Mouse (Mus musculus) urinary bladder, postnatal 4 days (tissue): ENCODE results near the gene Plrg1.

ENCODE experiments used
- DNase-seq, 2 experiments: peaks; one replicate each; pipeline ENCODE4 v3.0.0; 2021 to 2022; ENCODE audit warnings: low spot score in 2 of 2

Gene Plrg1

DNA sequence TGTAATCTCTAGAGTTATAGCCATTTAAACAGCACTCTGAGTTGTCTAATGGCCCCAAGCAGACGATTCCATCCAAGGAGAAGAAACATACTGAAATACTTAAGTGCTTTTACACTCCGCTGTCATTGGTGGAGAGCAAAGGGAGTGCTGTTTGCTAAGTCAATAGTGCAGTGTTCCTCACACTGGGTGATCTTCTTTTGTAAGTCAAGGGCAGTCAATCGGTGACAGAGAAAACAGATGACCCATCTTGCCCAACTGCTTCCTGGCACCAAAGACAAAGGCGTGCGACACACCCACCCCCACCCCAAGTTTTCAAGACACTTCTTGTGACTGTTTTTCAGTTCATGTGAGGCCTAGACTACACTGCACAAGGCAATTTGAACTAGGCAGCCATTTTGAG, 3.2 kb upstream of the Plrg1 start:
- DNase-seq = no peak

- no peak for DNase-seq
Measured at GRCm38 (mm10) chr3:83053126-83053525, 2.2 kb upstream of the Plrg1 start.

GRCm38 (mm10) chr3:83053758-83054157, 1.6 kb upstream of the Plrg1 start:
- DNase-seq = no peak

DNA sequence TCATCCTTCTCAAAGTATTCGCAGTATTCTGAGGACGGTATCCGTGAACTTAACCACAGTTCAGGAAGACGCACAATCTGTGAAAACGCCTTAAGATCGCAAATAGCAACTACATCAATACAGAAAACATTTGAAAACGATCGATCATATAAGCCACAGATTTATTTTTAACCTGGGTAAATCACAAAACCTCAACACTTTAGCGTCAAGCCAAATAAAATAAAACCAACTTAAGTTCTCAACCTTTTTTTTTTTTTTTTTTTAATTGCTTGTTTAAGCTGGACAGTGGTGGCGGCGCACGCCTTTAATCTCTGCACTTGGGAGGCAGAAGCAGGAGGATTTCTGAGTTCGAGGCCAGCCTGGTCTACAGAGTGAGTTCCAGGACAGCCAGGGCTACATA, 563 bp upstream of the Plrg1 start:
- DNase-seq = no peak

DNA sequence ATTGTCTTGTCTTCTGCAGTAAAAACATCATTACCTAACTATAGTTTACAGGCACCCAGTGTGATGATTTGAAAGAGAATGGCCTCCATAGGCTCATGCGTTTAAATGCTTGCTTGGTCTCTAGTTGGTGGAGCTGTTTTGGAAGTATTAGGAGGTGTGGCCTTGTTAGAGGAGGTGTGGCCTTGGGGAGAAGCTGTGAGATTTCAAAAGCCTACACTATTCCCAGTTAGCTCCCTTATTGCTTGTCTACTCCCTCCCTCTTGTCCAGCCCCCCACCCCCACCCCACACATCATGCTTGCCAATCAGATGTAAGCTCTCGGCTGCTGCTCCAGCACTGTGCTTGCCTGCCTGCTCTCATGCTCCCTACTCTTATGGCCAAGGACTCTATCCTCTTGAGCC, 1.7 kb downstream of the Plrg1 start:
- no peak for DNase-seq

- DNase-seq = peak in 1 of 2 experiments; percentile 26
Measured at GRCm38 (mm10) chr3:83067920-83068319, 12.6 kb downstream of the Plrg1 start.

DNA sequence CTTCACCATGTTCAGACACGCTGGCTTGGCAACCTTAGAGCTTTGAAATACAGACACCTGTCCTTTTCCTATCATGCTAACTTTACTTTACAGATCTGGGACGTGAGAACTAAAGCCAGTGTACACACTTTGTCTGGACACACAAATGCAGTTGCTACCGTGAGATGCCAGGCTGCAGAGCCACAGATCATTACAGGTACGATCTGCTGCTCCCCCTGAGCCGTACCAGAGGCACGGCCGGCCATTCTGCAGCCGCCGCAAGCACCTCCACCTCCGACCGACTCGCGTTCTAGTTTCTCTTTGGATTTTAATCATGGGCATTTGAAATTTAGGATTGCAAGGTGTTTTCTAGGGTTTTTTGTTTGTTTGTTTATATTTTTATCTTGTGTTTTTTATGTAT, 13.5 kb downstream of the Plrg1 start:
- peak in 1 of 2 experiments; percentile 52 for DNase-seq

- no peak for DNase-seq
Measured at GRCm38 (mm10) chr3:83070231-83070630, 14.9 kb downstream of the Plrg1 start.

DNA sequence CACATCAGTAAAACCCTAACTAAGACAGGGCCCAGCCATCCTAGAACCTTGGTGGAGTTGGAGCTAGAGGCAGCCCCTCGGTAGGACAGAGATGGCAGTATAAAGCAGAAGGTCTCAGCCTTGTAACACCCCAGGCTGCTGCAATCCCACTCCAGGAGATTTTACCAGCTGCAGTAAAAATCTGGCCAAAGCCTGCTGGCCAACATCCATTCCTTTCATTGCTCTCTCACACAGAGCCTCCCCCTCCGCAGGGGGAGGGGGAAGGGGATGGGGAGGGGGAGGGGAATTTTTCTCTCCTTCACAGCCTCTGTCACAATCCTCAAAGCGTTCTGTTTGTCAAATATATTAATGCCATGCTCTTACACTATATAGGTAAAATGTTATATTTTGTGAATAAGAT, 21.2 kb downstream of the Plrg1 start:
- DNase-seq = peak in 1 of 2 experiments; percentile 56

DNA sequence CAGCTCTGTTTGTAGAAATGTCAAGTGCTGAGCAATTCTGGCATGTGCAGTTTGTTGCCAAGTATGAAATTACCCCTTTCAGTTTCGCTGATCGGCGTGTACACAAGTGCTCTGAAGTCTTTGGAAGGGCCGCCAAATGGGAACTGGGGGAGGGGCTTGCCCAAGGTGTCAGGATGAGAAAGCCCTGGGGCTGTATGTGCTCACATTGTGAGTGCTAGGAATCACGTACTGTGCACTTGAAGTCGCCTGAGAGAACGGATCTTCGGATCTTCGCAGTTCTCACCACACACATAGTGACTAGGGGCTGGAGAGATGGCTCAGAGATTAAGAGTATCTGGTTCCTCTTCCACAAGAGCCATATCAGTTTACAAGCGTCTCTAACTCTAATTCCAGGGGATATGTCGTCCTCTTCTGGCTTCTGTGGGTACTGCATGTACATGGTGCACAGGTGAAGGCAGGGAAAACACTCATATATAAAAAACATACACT, 25.3 kb downstream of the Plrg1 start:
- peak in 1 of 2 experiments; percentile 63 for DNase-seq

- no peak for DNase-seq
Measured at GRCm38 (mm10) chr3:83097586-83097985, 42.3 kb downstream of the Plrg1 start.

DNA sequence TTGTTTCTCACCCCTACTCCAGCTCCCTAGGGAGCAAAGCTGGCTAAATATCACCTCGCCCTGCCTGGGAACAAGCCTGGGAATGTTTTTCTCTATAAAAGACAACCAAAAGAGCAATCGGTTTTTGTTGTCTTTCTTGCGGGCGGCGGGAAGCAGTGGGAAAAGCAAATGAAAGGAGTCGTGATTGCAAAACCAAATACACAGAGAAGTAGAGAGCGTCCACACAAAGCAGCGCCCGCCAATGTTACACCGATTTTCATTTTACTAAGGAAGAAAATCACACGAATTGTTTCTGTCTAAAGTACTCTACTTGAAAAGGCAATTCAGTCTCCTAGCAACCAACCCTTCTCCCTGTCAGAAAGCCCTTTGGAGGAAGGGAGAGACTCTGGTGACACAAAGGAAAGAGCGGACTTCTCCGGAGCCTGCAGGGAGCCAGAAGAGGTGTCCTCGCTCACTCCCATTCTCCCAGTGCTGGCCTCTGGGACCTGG, 43.3 kb downstream of the Plrg1 start:
- no peak for DNase-seq

GRCm38 (mm10) chr3:83099139-83099538, 43.8 kb downstream of the Plrg1 start:
- no peak for DNase-seq

DNA sequence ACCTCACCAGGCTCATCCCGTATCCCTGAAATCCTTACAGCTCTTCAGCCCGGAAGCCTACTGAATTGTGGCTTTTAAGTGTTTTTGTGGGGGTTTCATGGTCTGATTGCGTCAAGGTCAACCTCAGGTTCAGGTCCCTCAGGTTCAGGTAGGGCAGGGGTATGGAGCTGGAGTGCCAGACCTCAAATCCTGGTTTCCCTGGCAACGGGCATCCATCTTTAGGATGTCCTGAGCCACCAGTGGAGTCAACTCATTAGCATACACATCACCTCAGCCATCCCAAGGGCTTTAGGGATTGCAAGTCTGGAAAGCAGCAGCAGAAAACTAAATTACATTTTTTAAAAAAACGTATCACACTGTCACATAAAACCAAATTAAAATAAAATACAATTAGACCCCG, 44.3 kb downstream of the Plrg1 start:
- DNase-seq = no peak

DNA sequence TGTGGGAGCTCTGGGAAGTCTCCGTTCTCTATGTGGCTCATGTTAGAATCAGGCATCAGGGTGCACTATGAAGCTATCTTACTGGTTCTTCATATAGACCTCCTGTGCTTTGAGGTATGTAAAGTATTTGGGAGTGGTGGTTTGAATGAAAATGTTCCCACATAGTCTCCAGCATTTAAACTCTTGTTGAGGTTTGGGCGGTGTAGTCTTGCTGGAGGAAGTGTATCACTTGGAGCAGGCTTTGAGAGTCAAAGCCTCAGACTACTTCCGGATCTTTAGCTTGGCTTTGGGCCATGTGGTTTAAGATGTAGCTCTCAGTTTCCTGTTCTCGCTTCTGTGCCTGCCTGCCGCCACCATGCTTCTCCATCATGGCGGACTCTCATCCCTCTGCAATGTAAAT, 47.0 kb downstream of the Plrg1 start:
- DNase-seq = no peak

- no peak for DNase-seq
Measured at GRCm38 (mm10) chr3:83110163-83110562, 54.8 kb downstream of the Plrg1 start.

GRCm38 (mm10) chr3:83111485-83112261, 56.4 kb downstream of the Plrg1 start:
- no peak for DNase-seq

DNA sequence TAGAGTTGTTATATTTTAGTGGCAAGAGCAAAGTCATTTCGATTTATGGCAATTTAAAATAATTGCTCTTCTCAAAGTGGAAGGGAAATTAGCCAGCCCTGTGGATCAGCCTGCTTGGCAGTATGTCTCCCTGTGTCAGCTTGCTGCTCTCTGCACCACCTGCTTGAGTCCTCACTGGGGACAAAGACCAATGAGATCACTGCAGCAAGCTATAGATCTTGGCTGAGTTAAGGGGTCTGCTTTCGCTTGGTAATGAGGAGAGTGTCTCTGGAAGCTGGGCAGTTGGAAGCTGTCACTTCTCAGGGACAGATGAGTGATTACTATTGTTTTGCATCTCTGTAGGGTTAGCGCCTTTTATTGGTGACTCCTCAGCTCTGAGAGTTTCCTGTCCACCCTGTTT, 57.5 kb downstream of the Plrg1 start:
- no peak for DNase-seq

DNA sequence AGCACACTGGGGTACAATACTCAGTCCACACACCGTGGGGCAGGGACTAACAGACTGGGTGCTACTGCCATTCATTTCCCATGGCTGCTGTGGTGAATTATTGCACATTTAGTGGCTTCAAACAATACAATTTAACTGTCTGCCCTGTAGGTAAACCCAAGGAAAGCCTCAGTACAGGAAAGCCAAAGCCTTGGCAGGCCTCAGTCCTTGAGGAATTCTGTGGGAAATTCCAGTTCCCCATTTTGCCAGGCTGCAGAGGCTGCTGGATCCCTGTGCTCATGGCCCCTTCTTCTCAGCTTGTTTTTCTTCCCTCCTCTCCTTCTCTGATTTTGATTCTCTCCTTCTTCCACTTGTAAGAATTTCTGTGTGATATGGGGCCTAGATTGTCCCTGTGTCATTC, 59.6 kb downstream of the Plrg1 start:
- DNase-seq = no peak

DNA sequence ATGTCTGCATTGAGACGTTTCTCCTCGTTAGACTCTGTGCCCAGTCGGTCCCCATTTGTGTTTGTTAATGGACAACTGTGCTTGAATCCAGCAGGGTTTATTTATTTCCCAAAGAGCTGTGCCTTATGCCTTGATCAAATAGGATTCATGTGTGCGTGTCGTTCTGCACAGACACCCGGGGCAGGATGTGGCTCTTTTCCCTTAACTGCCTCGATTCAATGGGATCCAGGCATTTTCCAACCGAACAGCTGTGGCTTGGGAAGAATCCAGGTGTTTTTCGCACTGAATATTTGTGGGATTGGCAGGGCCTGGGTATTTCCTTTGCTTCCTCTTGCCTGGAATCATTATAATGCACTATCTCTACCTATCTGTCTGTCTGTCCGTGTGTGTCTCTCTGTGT, 62.3 kb downstream of the Plrg1 start:
- no peak for DNase-seq
